Mouse (Mus musculus) NIH3T3 (cell line): Measurements from ENCODE around the gene Ttll12.
A peak's percentile ranks its signal among the peaks of the same experiment; 100 is the strongest.

Source experiments
- DNase-seq: peaks from one replicate; pipeline ENCODE4 v3.0.0-alpha.2; 2012; ENCODE audit warnings: low read depth

Gene Ttll12

GRCm38 (mm10) chr15:83594513-83595363 lies at the start of gene Ttll12:
TSS of gene Ttll12 (minus strand) at chr15:83595157.
- DNase-seq, result peak; percentile 99

DNA sequence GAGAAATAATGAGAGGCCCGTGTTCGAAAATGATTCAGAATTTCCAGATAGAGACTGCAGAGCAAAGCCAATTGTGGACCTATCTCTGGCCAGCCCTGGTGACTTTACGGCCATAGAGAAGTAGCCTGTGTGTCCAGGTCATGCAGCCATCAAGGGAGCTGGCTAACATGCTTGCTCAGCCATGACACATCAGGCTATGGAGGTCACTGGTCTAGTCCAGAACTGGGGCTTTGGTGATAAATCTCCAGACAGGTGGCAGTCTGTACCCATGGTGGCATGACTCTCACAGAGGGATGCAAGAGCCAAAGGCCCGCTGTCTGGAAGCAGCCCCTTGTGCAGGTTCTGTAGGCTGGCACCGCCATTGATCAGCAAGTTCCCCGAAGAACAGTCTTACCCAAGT lies 47.6 kb upstream of the Ttll12 start:
- no peak for DNase-seq

- no peak for DNase-seq
Observed at GRCm38 (mm10) chr15:83640208-83640607, 45.3 kb upstream of the Ttll12 start.

- DNase-seq, result peak; percentile 10
Observed at GRCm38 (mm10) chr15:83639160-83639559, 44.2 kb upstream of the Ttll12 start.

- DNase-seq, result no peak
Observed at GRCm38 (mm10) chr15:83638196-83638899, 43.4 kb upstream of the Ttll12 start.

GRCm38 (mm10) chr15:83636759-83637158 lies 41.8 kb upstream of the Ttll12 start:
- no peak for DNase-seq

DNA sequence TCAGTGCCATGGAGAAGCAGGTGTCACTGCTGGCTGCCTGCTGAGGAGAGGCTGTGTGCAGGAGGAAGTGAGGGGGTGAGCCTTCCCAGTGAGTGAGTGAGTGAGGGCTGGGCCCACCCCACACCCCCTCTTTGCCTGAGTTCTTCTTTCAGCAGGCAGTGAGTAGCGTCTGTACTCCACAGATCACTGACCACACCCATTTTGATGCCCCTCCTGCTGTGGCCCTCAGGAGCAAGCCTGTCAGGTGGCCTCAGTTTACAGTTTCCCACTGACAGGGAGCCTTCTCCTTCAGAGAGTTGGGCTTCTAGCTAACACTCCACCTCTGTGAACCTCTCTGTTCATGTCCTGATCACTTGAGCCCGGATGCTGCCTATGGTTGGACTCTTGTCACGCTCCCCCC lies 40.3 kb upstream of the Ttll12 start:
- DNase-seq, result no peak

DNA sequence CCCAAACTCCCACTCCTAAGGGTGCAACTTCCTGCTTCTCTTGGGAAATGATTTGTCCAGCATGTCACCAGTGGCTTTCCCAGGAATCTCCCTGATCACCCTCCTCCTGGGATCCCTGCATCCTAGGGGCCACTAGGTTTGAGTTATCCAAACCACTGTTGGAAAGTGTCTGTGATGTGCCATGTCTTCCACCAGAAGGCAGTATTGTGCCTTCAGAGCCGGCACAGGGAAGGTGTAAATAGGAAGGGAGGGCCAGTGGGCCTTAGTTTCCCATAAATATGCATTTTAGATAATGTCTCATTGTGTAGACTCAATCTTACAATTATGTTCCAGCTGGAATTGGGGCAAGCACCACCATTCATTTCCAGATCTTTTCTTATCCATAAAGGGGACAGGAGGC lies 39.1 kb upstream of the Ttll12 start:
- DNase-seq, result peak; percentile 35

- DNase-seq, result peak; percentile 22
Observed at GRCm38 (mm10) chr15:83631071-83631470, 36.1 kb upstream of the Ttll12 start.

DNA sequence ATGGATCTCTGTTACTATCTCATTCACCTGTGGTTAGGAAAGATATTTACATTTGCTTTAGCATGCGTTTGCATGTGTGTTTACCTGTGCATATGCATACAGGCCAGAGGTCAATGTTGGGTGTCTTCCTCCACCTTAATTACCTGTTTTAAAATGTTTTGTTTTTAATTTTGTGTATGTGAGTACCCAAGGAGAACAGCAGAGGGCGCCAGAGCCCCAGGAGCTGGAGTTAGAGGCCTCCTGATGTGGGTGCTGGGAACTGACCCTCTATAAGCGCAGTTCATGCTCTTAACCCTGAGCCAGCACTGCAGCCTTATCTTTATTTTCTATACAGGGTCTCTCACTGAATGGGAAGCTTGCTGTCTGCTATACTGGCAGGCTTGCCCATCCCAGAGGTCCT lies 34.8 kb upstream of the Ttll12 start:
- no peak for DNase-seq

- DNase-seq, result no peak
Observed at GRCm38 (mm10) chr15:83626142-83626645, 31.2 kb upstream of the Ttll12 start.

DNA sequence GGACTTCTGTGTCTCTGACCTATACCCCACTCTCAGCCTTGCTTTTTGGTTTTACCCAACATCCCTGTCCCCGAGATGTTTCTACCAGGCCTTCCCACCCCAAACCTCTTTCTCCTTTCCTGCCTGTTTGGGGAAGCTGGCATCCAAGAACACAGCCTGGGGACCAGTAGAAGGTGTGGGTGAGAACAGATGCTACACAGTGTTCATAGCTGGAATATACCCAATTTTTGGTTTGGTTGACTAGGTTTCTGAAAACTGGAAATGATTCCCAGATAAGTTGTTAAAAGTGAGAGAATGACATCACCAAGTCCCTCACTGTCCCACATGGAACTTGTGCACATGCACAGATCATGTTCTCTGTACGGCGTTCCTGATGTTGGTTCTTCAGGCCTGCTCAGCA lies 20.3 kb upstream of the Ttll12 start:
- DNase-seq, result no peak

GRCm38 (mm10) chr15:83607115-83607802 lies 12.3 kb upstream of the Ttll12 start:
- peak; percentile 87 for DNase-seq

DNA sequence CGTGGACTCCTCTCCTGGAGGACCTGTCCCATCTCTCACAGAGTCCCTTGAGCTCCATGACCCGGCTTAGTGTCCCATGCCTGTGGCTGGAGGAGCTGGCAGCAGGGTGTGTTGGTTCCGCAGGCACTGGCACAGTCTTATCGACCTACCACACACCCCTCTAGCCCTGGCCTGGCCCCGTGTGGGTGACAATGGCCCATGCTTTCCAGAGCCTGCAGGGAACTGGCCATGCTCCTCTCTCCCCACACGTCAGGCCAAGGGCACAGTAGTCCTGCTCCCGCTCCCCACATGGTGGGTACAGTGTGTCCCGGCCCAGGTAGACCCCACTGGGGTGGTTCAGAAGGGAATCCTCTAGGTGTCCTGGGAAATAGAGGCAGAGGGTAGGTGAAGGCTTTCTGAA lies 11.7 kb upstream of the Ttll12 start:
- DNase-seq, result no peak

DNA sequence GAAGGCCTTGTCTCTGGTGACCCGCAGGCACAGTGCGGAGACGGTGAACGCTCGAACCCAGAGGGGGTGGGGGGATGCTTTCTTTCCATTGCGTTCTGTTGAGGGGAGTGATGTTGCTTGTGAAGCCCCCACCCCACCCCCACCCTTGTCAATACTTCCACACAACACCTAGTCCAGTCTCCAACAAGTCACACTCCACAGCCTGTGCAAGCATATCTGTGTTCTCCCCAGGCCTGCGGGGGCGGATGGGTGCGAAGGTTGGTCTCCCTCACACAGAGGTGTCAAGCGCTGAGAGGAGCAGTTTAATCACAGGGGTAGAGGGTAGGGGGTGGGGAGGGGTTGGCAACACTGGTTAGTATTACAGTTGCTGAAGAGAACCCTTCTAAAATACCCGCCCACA lies 11.3 kb upstream of the Ttll12 start:
- no peak for DNase-seq

DNA sequence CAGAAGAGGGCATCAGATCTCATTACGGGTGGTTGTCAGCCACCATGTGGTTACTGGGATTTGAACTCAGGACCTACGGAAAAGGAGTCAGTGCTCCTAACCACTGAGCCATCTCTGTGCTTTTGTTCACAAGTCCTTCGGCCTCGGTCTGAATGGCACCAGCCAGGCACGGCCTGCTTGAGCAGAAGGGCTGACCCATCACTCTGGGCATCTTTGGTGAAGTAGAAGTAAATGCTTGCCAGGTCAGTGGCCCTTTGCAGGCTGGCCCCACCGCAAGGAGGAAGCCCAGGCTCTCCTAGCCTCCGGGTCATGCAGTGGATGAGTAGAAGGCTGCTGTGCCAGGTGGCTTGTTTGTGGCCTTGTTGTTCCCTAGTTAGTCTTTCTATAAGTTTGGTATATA lies 8.5 kb upstream of the Ttll12 start:
- no peak for DNase-seq

GRCm38 (mm10) chr15:83603046-83603396 lies 8.1 kb upstream of the Ttll12 start:
- DNase-seq, result no peak

DNA sequence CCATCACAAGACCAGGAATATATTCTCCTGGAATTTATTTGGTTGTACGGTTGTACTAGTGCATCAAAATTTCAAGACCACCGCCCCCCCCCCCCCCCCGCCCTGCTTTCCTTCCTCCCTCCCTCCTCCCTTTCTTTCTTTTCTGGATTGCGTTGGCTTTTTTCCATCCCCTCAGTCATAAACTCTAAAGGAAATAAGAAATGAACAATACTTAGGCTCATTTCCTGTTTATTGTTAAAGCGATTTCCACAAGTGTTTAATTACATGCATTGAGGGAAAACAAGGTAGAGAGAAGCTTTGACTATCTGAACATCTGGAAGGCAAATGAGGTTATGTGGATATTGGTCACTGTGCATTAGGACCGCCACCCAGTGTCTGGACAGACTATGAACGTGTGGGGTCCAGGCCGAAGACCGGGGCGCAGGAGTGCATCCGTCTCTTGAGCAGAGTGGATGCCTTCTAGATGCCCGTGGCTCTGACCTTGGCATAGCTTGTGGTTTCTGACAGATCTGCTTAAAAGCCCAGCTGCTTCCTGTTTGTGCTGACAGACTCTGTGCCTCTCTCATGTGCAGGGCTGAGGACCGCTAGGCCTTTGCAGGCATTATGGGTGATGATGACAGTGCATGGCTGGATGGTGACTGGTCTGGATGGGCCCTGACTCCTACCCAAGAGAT lies 7.6 kb upstream of the Ttll12 start:
- DNase-seq, result no peak

GRCm38 (mm10) chr15:83601185-83601584 lies 6.2 kb upstream of the Ttll12 start:
- DNase-seq, result no peak

GRCm38 (mm10) chr15:83596833-83597232 lies 1.9 kb upstream of the Ttll12 start:
- no peak for DNase-seq

DNA sequence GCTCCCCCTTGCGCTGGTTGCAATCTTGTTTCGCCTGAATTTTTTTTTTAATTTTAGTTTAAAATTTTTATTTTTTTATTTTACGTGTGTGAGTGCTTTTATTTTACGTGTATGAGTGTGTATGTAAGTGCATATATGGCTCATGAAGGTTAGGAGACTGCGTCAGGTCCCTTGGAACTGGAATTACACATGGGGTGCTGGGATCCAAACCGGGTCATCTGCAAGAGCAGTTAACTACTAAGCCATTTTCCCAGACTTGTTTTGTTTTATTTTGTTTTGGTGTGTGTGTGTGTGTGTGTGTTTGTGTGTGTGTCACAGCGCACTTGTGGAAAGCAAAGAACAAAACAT lies 381 bp upstream of the Ttll12 start:
- DNase-seq, result peak; percentile 11
